Mouse (Mus musculus) inflammation-experienced regulatory T-cells, adult 6 months (primary cell): ENCODE measurements around the gene Ghrhr. TPM values are rescaled to one million over a fixed set of nuclear protein-coding genes. Genes with fewer than 3 reads are reported as not detected.

Source experiments
- ATAC-seq: one replicate; pipeline ENCODE4 v1.8.0; 2017
- polyA plus RNA-seq, 3 experiments: library from polyadenylated mRNA; unstranded; fragments of 100-300 nt; shearing (Covaris generic); gene quantifications; one replicate each; pipeline ENCODE4 v1.2.1; 2017

The Ghrhr gene
- polyA plus RNA-seq, 3 experiments from 2014 or later, result not detected

GRCm38 (mm10) chr6:55353711-55354445 lies 22.2 kb upstream of the Ghrhr start:
- no peak for ATAC-seq

GRCm38 (mm10) chr6:55354456-55355117 lies 21.5 kb upstream of the Ghrhr start:
- ATAC-seq, result no peak

GRCm38 (mm10) chr6:55355575-55355974 lies 20.5 kb upstream of the Ghrhr start:
- no peak for ATAC-seq

- ATAC-seq, result no peak
Observed at GRCm38 (mm10) chr6:55356017-55356703, 19.9 kb upstream of the Ghrhr start.

GRCm38 (mm10) chr6:55356976-55357635 lies 19.0 kb upstream of the Ghrhr start:
- ATAC-seq, result no peak

GRCm38 (mm10) chr6:55357636-55358031 lies 18.5 kb upstream of the Ghrhr start:
- no peak for ATAC-seq

- ATAC-seq, result no peak
Observed at GRCm38 (mm10) chr6:55358731-55359143, 17.4 kb upstream of the Ghrhr start.

- no peak for ATAC-seq
Observed at GRCm38 (mm10) chr6:55362663-55363062, 13.4 kb upstream of the Ghrhr start.

- ATAC-seq, result no peak
Observed at GRCm38 (mm10) chr6:55367126-55367525, 9.0 kb upstream of the Ghrhr start.

GRCm38 (mm10) chr6:55370831-55371230 lies 5.3 kb upstream of the Ghrhr start:
- no peak for ATAC-seq

GRCm38 (mm10) chr6:55376511-55376910 lies 416 bp downstream of the Ghrhr start:
- ATAC-seq, result no peak

- ATAC-seq, result no peak
Observed at GRCm38 (mm10) chr6:55377461-55377860, 1.4 kb downstream of the Ghrhr start.

GRCm38 (mm10) chr6:55379641-55380335 lies 3.7 kb downstream of the Ghrhr start:
- ATAC-seq, result no peak

GRCm38 (mm10) chr6:55381966-55382365 lies 5.9 kb downstream of the Ghrhr start:
- ATAC-seq, result no peak

- ATAC-seq, result no peak
Observed at GRCm38 (mm10) chr6:55383897-55384296, 7.8 kb downstream of the Ghrhr start.

- no peak for ATAC-seq
Observed at GRCm38 (mm10) chr6:55384356-55384951, 8.4 kb downstream of the Ghrhr start.

- ATAC-seq, result no peak
Observed at GRCm38 (mm10) chr6:55388546-55389169, 12.6 kb downstream of the Ghrhr start.

GRCm38 (mm10) chr6:55389321-55389720 lies 13.2 kb downstream of the Ghrhr start:
- no peak for ATAC-seq

- ATAC-seq, result no peak
Observed at GRCm38 (mm10) chr6:55391814-55392213, 15.7 kb downstream of the Ghrhr start.

- ATAC-seq, result no peak
Observed at GRCm38 (mm10) chr6:55392453-55392852, 16.4 kb downstream of the Ghrhr start.

GRCm38 (mm10) chr6:55394854-55395253 lies 18.8 kb downstream of the Ghrhr start:
- ATAC-seq, result no peak

- no peak for ATAC-seq
Observed at GRCm38 (mm10) chr6:55396176-55396575, 20.1 kb downstream of the Ghrhr start.
